Mouse (Mus musculus) C2C12 (cell line): ENCODE measurements around the gene Vps35l.

Experiments
- CTCF ChIP-seq: IDR thresholded peaks from one replicate; pipeline ENCODE4 v1.5.1; 2011; ENCODE audit not compliant: control insufficient read depth, insufficient read depth, insufficient read length
- MAX ChIP-seq: IDR thresholded peaks from one replicate; pipeline ENCODE4 v1.6.1; 2011; ENCODE audit warnings: mild to moderate bottlenecking, control low read depth
- MYOD1 ChIP-seq: IDR thresholded peaks from one replicate; pipeline ENCODE4 v1.6.1; 2011; ENCODE audit warnings: low read depth; ENCODE audit not compliant: control insufficient read depth, insufficient read length
- USF1 ChIP-seq: IDR thresholded peaks from one replicate; pipeline ENCODE4 v1.6.1; 2011; ENCODE audit warnings: low read depth, mild to moderate bottlenecking, control low read depth, moderate library complexity

DNA sequence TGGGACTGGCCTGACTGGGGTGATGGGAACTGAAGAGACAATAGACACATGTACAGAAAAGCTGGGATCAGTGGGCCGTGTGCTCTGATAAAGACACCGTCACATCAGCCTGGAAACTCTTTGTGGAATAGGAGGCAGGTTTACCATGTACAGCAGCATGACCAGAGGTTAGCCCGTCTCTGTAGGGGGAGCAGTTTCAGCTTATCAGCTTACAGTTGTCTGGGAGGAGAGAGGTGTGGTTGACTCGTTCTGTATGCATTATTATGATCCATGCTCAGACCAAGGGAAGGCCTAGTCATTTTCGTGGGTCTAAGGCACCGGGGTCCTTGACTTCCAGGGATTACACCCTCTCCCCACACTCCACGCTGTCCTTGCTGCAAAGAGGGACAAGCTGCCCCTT lies 11.6 kb downstream of the Vps35l start:
- TF ChIP-seq CTCF, result no peak
- TF ChIP-seq MAX, result no peak
- TF ChIP-seq MYOD1, result no peak
- TF ChIP-seq USF1, result no peak
